ENCODE assay signal across 20 mouse cellular contexts in genomic region chr19:27227131-27227530, GRCm38 (mm10). TPM values are rescaled to one million over a fixed set of nuclear protein-coding genes. Genes with fewer than 3 reads are reported as not detected.
DNase-seq lines count a peak whose midpoint lies in the region; ATAC-seq and TF ChIP-seq lines count a peak whose summit lies in the region.
"Had no signal": no experiment of that assay in that cellular context is flagged by ENCODE, and none has a peak within 500 bp of the region (broad histone marks: within the 10 kb centered on the region; RNA-seq: fewer than 3 reads in every experiment).

No protein-coding gene starts in this region.

- peak; percentile 22 for DNase-seq in cerebellum, adult 8-10 months
- DNase-seq in cerebellum, postnatal 4 days (ENCODE audit: low spot score in 2 of 2) = no peak
- peak; percentile 17 to 48 for DNase-seq in layer of hippocampus, adult 2 months (ENCODE audit: low spot score in 2 of 2)
- peak; percentile 24 for DNase-seq in left cerebral cortex, postnatal 4 days
- DNase-seq in gastrocnemius, adult 18-20 months (ENCODE audit: low spot score) = no peak
- no peak for DNase-seq in urinary bladder, postnatal 10 days (ENCODE audit: low spot score)
- DNase-seq: adrenal gland, adult 8-10 months; heart, postnatal 36 days; kidney, adult 11 months; kidney, postnatal 14 days; liver, embryonic 13.5 days; thymus, adult 2 months had no signal

- TF ChIP-seq CTCF in layer of hippocampus, adult 2 months (conservative IDR thresholded peaks at IDR 0.05) = no peak

- intact Hi-C loops in left cerebral cortex, postnatal 4 days (cut with DNase I) = loop anchor here (10.0 kb wide), 1 partner anchor 482 kb away; no protein-coding TSS in a partner anchor

- H3K4me1 ChIP-seq in megakaryocyte, embryonic 14.5 days = peaks cover 88% of the 10 kb centered on the region
- H3K4me1 ChIP-seq: limb, embryonic 12.5 days; liver, embryonic 13.5 days; lung, embryonic 15.5 days had no signal

- H3K4me3 ChIP-seq in megakaryocyte, embryonic 14.5 days (replicated peaks) = peak overlapping the region; percentile 70
- H3K4me3 ChIP-seq in layer of hippocampus, adult 2 months = no peak overlapping the region
- H3K4me3 ChIP-seq: heart, embryonic 13.5 days; limb, embryonic 12.5 days; liver, embryonic 13.5 days; lung, embryonic 15.5 days; midbrain, embryonic 15.5 days had no signal

- no peaks in the 10 kb centered on the region for H3K27me3 ChIP-seq in megakaryocyte, embryonic 14.5 days (replicated peaks)
- H3K27me3 ChIP-seq: CH12.LX; heart, embryonic 13.5 days; limb, embryonic 12.5 days; liver, embryonic 13.5 days; lung, embryonic 15.5 days; midbrain, embryonic 15.5 days had no signal

- ATAC-seq in megakaryocyte, adult 5-6 weeks (ENCODE audit: poor library complexity, severe bottlenecking) = no peak
- ATAC-seq: hindbrain, embryonic 16.5 days; midbrain, embryonic 15.5 days had no signal

- no peaks in the 10 kb centered on the region for H3K9me3 ChIP-seq in megakaryocyte, embryonic 14.5 days
- H3K9me3 ChIP-seq: heart, embryonic 13.5 days; limb, embryonic 12.5 days; liver, embryonic 13.5 days; lung, embryonic 15.5 days; midbrain, embryonic 15.5 days had no signal

- H3K36me3 ChIP-seq in megakaryocyte, embryonic 14.5 days (replicated peaks; ENCODE audit: low read length) = peaks cover 85% of the 10 kb centered on the region
- H3K36me3 ChIP-seq: limb, embryonic 12.5 days; liver, embryonic 13.5 days; lung, embryonic 15.5 days had no signal

- peak overlapping the region; percentile 65 for H3K27ac ChIP-seq in layer of hippocampus, adult 2 months
- H3K27ac ChIP-seq: heart, embryonic 13.5 days; limb, embryonic 12.5 days; liver, embryonic 13.5 days; lung, embryonic 15.5 days; midbrain, embryonic 15.5 days had no signal

RNA-seq across cellular contexts. Expression of gene Vldlr, which starts 10.8 kb away (rescaled TPM):
- 19.8 and 30.2 TPM in 2 replicates for polyA plus RNA-seq in megakaryocyte, embryonic 14.5 days (2012; ENCODE audit: insufficient read depth, low replicate concordance)
- not detected in 2 replicates for total RNA-seq in megakaryocyte, adult 5-6 weeks (2015)
- not detected in 2 replicates for total RNA-seq in megakaryocyte, adult 5-6 weeks (2017)
- total RNA-seq in layer of hippocampus, adult 2 months (2021) = 10 to 100 TPM; 47.5 to 50.8 TPM
- 10 to 100 TPM; 75.7 to 78.7 TPM for total RNA-seq in left cerebral cortex, postnatal 4 days (2021)
- total RNA-seq in gastrocnemius, adult 18-20 months (2021) = 100 to 1,000 TPM in 1 of 2 experiments, 10 to 100 TPM in 1; 99.4 to 104 TPM
- total RNA-seq: CH12.LX had no signal

Comparison
In these comparisons a context has a peak if more than half of its experiments do, and no peak if none do; other contexts are left out.
1. DNase-seq: peak in cerebellum, adult 8-10 months (single experiment), layer of hippocampus, adult 2 months (2 of 2) and left cerebral cortex, postnatal 4 days (single experiment); none in cerebellum, postnatal 4 days (0 of 2), gastrocnemius, adult 18-20 months (single experiment) and urinary bladder, postnatal 10 days (single experiment).
2. RNA of gene Vldlr, which starts 10.8 kb away (total RNA-seq): 99.4 to 104 TPM in gastrocnemius, adult 18-20 months, 75.7 to 78.7 TPM in left cerebral cortex, postnatal 4 days and 47.5 to 50.8 TPM in layer of hippocampus, adult 2 months; not detected in megakaryocyte, adult 5-6 weeks; every median in the first group is over 10 times any median in the second.